Mouse (Mus musculus): ENCODE results near the gene Sh3bgrl3. TPM values are rescaled to one million over a fixed set of nuclear protein-coding genes. Genes with fewer than 3 reads are reported as not detected.

Sh3bgrl3 gene
- total and polyA plus RNA-seq, 3 experiments, result 128 to 362 (median 153) TPM

- DNase-seq (ENCODE audit: extremely low read depth), result no peak
- H3K27ac ChIP-seq (ENCODE audit: insufficient read depth, low read depth), result no peak overlapping the region
- H3K9ac ChIP-seq (ENCODE audit: insufficient read depth, low read depth), result no peak overlapping the region
- peaks cover 6% of the 10 kb centered on the region; the same call in 1 of the 2 replicates for H3K79me2 ChIP-seq (replicated peaks; ENCODE audit: control insufficient read depth, extremely low read depth, insufficient read depth, poor library complexity, severe bottlenecking)
- no peak overlapping the region for H3K4me2 ChIP-seq (ENCODE audit: insufficient read depth, low read depth, poor library complexity, severe bottlenecking)
- H3K36me3 ChIP-seq (replicated peaks in 1 of 2; ENCODE audit: control insufficient read depth in 1 of 2, insufficient read depth in 1 of 2, low read length in 1 of 2), result peaks cover 15 to 44% of the 10 kb centered on the region in 2 experiments
- in situ Hi-C loops (cut with MboI; ENCODE audit: low pct_ligation_motif_present, low pct_unique_long_range_greater_than_20kb, low sequenced_read_pairs), result loop anchor here (5.0 kb wide), 1 partner anchor 33 kb away; no protein-coding TSS in a partner anchor
- dilution Hi-C loops (cut with MboI; ENCODE audit: extremely low pct_ligation_motif_present, extremely low pct_unique_long_range_greater_than_20kb, low sequenced_read_pairs), result no loop called here
- TF ChIP-seq ZKSCAN1 (IDR thresholded peaks at IDR 0.05; ENCODE audit: borderline replicate concordance, low read depth, low read length) (no peak), MAZ (IDR thresholded peaks at IDR 0.05; ENCODE audit: low read depth, low read length) (no peak), GABPA (IDR thresholded peaks at IDR 0.05; ENCODE audit: insufficient replicate concordance, low read depth, low read length) (no peak), TCF12 (IDR thresholded peaks at IDR 0.05; ENCODE audit: low read depth, low read length) (no peak), ZMIZ1 (IDR thresholded peaks at IDR 0.05; ENCODE audit: low read depth, low read length) (no peak), MYC (IDR thresholded peaks at IDR 0.05; ENCODE audit: low read depth, low read length) (no peak), KAT2A (IDR thresholded peaks at IDR 0.05; ENCODE audit: insufficient replicate concordance, low read length) (no peak), POLR2AphosphoS2 (IDR thresholded peaks at IDR 0.05; ENCODE audit: low read depth, low read length) (no peak), JUND (conservative IDR thresholded peaks at IDR 0.05; ENCODE audit: low read depth, low read length) (no peak), USF2 (conservative IDR thresholded peaks at IDR 0.05; ENCODE audit: low read depth, low read length) (no peak), NRF1 (IDR thresholded peaks at IDR 0.05; ENCODE audit: low read depth, low read length) (no peak), RCOR1 (conservative IDR thresholded peaks at IDR 0.05; ENCODE audit: low read depth, low read length) (no peak), HCFC1 (IDR thresholded peaks at IDR 0.05; ENCODE audit: low read depth, low read length) (no peak), IRF4 (IDR thresholded peaks at IDR 0.05; ENCODE audit: low read depth, low read length) (no peak), USF1 (IDR thresholded peaks at IDR 0.05; ENCODE audit: low read depth, low read length) (no peak), MAX (IDR thresholded peaks at IDR 0.05; ENCODE audit: low read length) (no peak)
- H3K9me3 ChIP-seq (replicated peaks; ENCODE audit: low read length), result no peaks in the 10 kb centered on the region
- no peak overlapping the region for H3K4me3 ChIP-seq (replicated peaks in 1 of 3; ENCODE audit: low read depth in 2 of 3, low read length in 2 of 3, poor library complexity in 1 of 3)
- H3K4me1 ChIP-seq (ENCODE audit: control insufficient read depth in 1 of 2, insufficient read depth in 2 of 2), result peaks cover 36 to 77% of the 10 kb centered on the region in 2 experiments
- no peaks in the 10 kb centered on the region for H3K27me3 ChIP-seq (replicated peaks)
Measured at GRCm38 (mm10) chr4:134125383-134126060, 3.1 kb downstream of the Sh3bgrl3 start.

- peaks cover 49 to 80% of the 10 kb centered on the region in 2 experiments for H3K4me1 ChIP-seq (ENCODE audit: control insufficient read depth in 1 of 2, insufficient read depth in 2 of 2)
- peak overlapping the region; percentile 9; the same call in 1 of the 2 replicates for H3K27ac ChIP-seq (ENCODE audit: insufficient read depth, low read depth)
- H3K27me3 ChIP-seq (replicated peaks), result no peaks in the 10 kb centered on the region
- DNase-seq (ENCODE audit: extremely low read depth), result peak; percentile 72
- no peak overlapping the region for H3K9ac ChIP-seq (ENCODE audit: insufficient read depth, low read depth)
- in situ Hi-C loops (cut with MboI; ENCODE audit: low pct_ligation_motif_present, low pct_unique_long_range_greater_than_20kb, low sequenced_read_pairs) (loop anchor here (5.0 kb wide), 1 partner anchor 87 kb away; no protein-coding TSS in a partner anchor), dilution Hi-C loops (cut with MboI; ENCODE audit: extremely low pct_ligation_motif_present, extremely low pct_unique_long_range_greater_than_20kb, low sequenced_read_pairs) (no loop called here)
- peaks cover 6% of the 10 kb centered on the region; the same call in 1 of the 2 replicates for H3K79me2 ChIP-seq (replicated peaks; ENCODE audit: control insufficient read depth, extremely low read depth, insufficient read depth, poor library complexity, severe bottlenecking)
- H3K4me3 ChIP-seq (replicated peaks in 1 of 3; ENCODE audit: low read depth in 2 of 3, low read length in 2 of 3, poor library complexity in 1 of 3), result no peak overlapping the region
- H3K36me3 ChIP-seq (replicated peaks in 1 of 2; ENCODE audit: control insufficient read depth in 1 of 2, insufficient read depth in 1 of 2, low read length in 1 of 2), result peaks cover 15 to 34% of the 10 kb centered on the region in 2 experiments
- H3K4me2 ChIP-seq (ENCODE audit: insufficient read depth, low read depth, poor library complexity, severe bottlenecking), result no peak overlapping the region
- no peaks in the 10 kb centered on the region for H3K9me3 ChIP-seq (replicated peaks; ENCODE audit: low read length)
- no peak for TF ChIP-seq UBTF (IDR thresholded peaks at IDR 0.05; ENCODE audit: low read depth, low read length)
- TF ChIP-seq SIN3A (IDR thresholded peaks at IDR 0.05; ENCODE audit: low read length), result no peak
- TF ChIP-seq MAX (IDR thresholded peaks at IDR 0.05; ENCODE audit: low read length), result peak; percentile 83
- TF ChIP-seq NRF1 (IDR thresholded peaks at IDR 0.05; ENCODE audit: low read depth, low read length), result no peak
- TF ChIP-seq RAD21 (IDR thresholded peaks at IDR 0.05; ENCODE audit: low read depth, low read length), result peak; percentile 83
- TF ChIP-seq MAZ (IDR thresholded peaks at IDR 0.05; ENCODE audit: low read depth, low read length), result no peak
- TF ChIP-seq USF2 (conservative IDR thresholded peaks at IDR 0.05; ENCODE audit: low read depth, low read length), result no peak
- TF ChIP-seq KAT2A (IDR thresholded peaks at IDR 0.05; ENCODE audit: insufficient replicate concordance, low read length), result no peak
- no peak for TF ChIP-seq JUN (IDR thresholded peaks at IDR 0.05; ENCODE audit: insufficient read depth, low read depth, low read length)
- no peak for TF ChIP-seq MEF2A (IDR thresholded peaks at IDR 0.05; ENCODE audit: borderline replicate concordance, low read depth, low read length)
- TF ChIP-seq POLR2AphosphoS2 (IDR thresholded peaks at IDR 0.05; ENCODE audit: low read depth, low read length), result no peak
- TF ChIP-seq CTCF (conservative IDR thresholded peaks at IDR 0.05 in 1 of 2, IDR thresholded peaks at IDR 0.05 in 1 of 2; ENCODE audit: low read depth in 2 of 2, low read length in 2 of 2), result peak; percentile 87 to 96
- TF ChIP-seq POLR2A (IDR thresholded peaks at IDR 0.05; ENCODE audit: low read depth, low read length), result no peak
- no peak for TF ChIP-seq TBP (conservative IDR thresholded peaks at IDR 0.05; ENCODE audit: low read depth, low read length)
- TF ChIP-seq MYC (IDR thresholded peaks at IDR 0.05; ENCODE audit: low read depth, low read length), result peak; percentile 95
- TF ChIP-seq E2F4 (IDR thresholded peaks at IDR 0.05; ENCODE audit: insufficient replicate concordance, low read depth, low read length), result no peak
- TF ChIP-seq JUND (conservative IDR thresholded peaks at IDR 0.05; ENCODE audit: low read depth, low read length), result no peak
- peak; percentile 92 for TF ChIP-seq SMC3 (IDR thresholded peaks at IDR 0.05; ENCODE audit: low read depth, low read length)
- no peak for TF ChIP-seq MAFK (IDR thresholded peaks at IDR 0.05; ENCODE audit: insufficient replicate concordance, low read length)
- no peak for TF ChIP-seq ZKSCAN1 (IDR thresholded peaks at IDR 0.05; ENCODE audit: borderline replicate concordance, low read depth, low read length)
Measured at GRCm38 (mm10) chr4:134123680-134124551, 4.7 kb downstream of the Sh3bgrl3 start.

Data from CH12.LX (cell line).